Mouse (Mus musculus) ES-Bruce4 (cell line): ENCODE data around the gene Hace1. TPM values are rescaled to one million over a fixed set of nuclear protein-coding genes. Genes with fewer than 3 reads are reported as not detected.

Source experiments
- H3K27ac ChIP-seq: 2 replicates; pipeline ENCODE4 v1.5.1; 2012; ENCODE audit warnings: low read length, inconsistent platforms; ENCODE audit not compliant: insufficient read depth
- H3K27me3 ChIP-seq: 2 replicates; pipeline ENCODE4 v1.6.1; 2012; ENCODE audit warnings: mild to moderate bottlenecking, low read length, inconsistent platforms; ENCODE audit not compliant: control insufficient read depth, poor library complexity, insufficient read depth, severe bottlenecking
- H3K36me3 ChIP-seq: 2 replicates; pipeline ENCODE4 v1.6.1; 2012; ENCODE audit warnings: inconsistent platforms, mild to moderate bottlenecking, low read length, moderate library complexity; ENCODE audit not compliant: control insufficient read depth, poor library complexity, insufficient read depth, severe bottlenecking
- H3K4me1 ChIP-seq: one replicate; pipeline ENCODE4 v1.8.1; 2011; ENCODE audit warnings: low read length; ENCODE audit not compliant: control insufficient read depth, insufficient read depth
- H3K4me3 ChIP-seq: 2 replicates; pipeline ENCODE4 v1.5.1; 2011; ENCODE audit warnings: low read depth, mild to moderate bottlenecking, low read length
- H3K9ac ChIP-seq: 2 replicates; pipeline ENCODE4 v1.6.1; 2012; ENCODE audit warnings: low read depth, mild to moderate bottlenecking, inconsistent platforms; ENCODE audit not compliant: poor library complexity, severe bottlenecking
- H3K9me3 ChIP-seq: replicated peaks from 2 replicates; pipeline ENCODE4 v1.6.1; 2012; ENCODE audit warnings: mild to moderate bottlenecking, low read length, inconsistent platforms; ENCODE audit not compliant: control insufficient read depth, poor library complexity, insufficient read depth, severe bottlenecking
- CTCF ChIP-seq: IDR thresholded peaks from one replicate; pipeline ENCODE4 v1.8.1; 2011; ENCODE audit warnings: low read depth, low read length
- EP300 ChIP-seq: IDR thresholded peaks from 2 replicates; pipeline ENCODE4 v1.6.1; 2011; ENCODE audit warnings: low read depth, low read length; ENCODE audit not compliant: insufficient read depth
- POLR2A ChIP-seq: IDR thresholded peaks from one replicate; pipeline ENCODE4 v1.8.1; 2011; ENCODE audit warnings: low read length; ENCODE audit not compliant: insufficient read depth
- polyA plus RNA-seq: library from polyadenylated mRNA; stranded (reverse); fragments of >200 nt; gene quantifications from 2 replicates; pipeline ENCODE4 v1.2.4, GENCODE M21; 2011; ENCODE audit warnings: low read depth; ENCODE audit not compliant: missing spikeins, insufficient read depth, insufficient read length

The Hace1 gene
- polyA plus RNA-seq, 1 experiment, result 25.5 TPM

DNA sequence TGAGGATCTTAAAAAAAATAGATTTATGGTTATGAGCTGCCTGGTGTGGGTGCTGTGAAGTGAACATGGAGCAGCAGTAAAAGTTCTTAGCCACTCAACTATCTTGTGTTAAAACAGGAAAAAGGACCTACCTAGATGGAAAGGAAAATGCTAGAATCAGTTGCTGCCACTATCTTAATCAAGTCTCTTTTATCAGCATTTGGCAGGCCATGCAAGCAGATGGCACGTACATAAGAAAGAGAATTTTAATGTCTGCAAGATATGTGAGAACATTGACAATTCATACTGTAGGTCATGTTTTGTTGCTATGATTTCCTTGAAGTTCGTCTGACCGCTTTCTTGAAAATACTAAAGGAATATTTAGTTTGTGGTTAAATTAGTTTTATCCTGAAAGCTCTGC is 54.4 kb downstream of the Hace1 start:
- H3K36me3 ChIP-seq, result no peaks in the 10 kb centered on the region
- H3K4me1 ChIP-seq, result no peaks in the 10 kb centered on the region
- no peaks in the 10 kb centered on the region for H3K9me3 ChIP-seq
- no peak overlapping the region for H3K27ac ChIP-seq
- no peak overlapping the region for H3K9ac ChIP-seq
- no peak overlapping the region for H3K4me3 ChIP-seq
- TF ChIP-seq POLR2A (no peak), CTCF (no peak), EP300 (no peak)
- no peaks in the 10 kb centered on the region for H3K27me3 ChIP-seq

DNA sequence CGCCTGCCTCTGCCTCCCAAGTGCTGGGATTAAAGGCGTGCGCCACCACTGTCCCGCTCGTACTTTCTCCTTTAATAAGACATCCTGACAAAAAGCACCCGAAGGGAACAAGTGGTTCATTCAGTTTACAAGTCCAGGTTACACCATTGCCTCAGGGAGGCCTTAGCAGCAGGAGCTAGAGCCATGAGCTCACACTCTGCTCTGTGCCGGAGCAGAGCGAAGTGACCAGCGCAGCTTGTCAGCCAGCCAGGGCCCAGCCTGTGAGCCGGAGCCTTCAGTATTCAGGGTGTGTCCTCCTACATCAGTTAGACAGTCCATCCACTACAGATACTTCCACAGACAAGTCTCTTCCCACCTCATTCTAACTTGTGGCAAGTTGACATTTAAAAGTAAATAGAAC is 55.0 kb downstream of the Hace1 start:
- TF ChIP-seq POLR2A, result no peak
- no peak for TF ChIP-seq EP300
- no peak for TF ChIP-seq CTCF
- H3K27me3 ChIP-seq, result no peaks in the 10 kb centered on the region
- H3K4me1 ChIP-seq, result no peaks in the 10 kb centered on the region
- no peak overlapping the region for H3K27ac ChIP-seq
- no peak overlapping the region for H3K4me3 ChIP-seq
- H3K9me3 ChIP-seq, result no peaks in the 10 kb centered on the region
- H3K36me3 ChIP-seq, result no peaks in the 10 kb centered on the region
- no peak overlapping the region for H3K9ac ChIP-seq

DNA sequence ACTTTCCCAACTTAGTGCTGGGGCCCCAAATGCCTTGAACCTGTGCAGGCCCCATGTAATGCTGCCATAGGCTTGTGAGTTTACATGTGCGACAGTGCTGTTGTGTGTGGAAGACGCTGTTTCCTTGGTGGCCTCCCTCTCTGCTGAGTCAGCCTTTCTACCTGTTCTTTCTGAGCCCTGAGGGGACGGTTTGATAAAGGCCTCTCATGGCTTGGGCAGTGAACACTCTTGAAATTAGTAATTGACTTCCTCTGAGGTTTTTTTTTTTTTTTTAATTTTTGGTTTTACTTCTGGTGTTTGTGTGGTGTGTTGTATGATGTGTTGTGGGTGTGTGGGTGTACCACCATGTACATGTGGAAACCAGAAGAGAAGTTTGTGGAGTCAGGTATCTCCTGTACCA is 57.6 kb downstream of the Hace1 start:
- no peak for TF ChIP-seq EP300
- TF ChIP-seq CTCF, result no peak
- TF ChIP-seq POLR2A, result no peak
- no peaks in the 10 kb centered on the region for H3K9me3 ChIP-seq
- no peak overlapping the region for H3K9ac ChIP-seq
- H3K36me3 ChIP-seq, result no peaks in the 10 kb centered on the region
- H3K4me1 ChIP-seq, result no peaks in the 10 kb centered on the region
- no peak overlapping the region for H3K4me3 ChIP-seq
- H3K27ac ChIP-seq, result no peak overlapping the region
- H3K27me3 ChIP-seq, result no peaks in the 10 kb centered on the region

DNA sequence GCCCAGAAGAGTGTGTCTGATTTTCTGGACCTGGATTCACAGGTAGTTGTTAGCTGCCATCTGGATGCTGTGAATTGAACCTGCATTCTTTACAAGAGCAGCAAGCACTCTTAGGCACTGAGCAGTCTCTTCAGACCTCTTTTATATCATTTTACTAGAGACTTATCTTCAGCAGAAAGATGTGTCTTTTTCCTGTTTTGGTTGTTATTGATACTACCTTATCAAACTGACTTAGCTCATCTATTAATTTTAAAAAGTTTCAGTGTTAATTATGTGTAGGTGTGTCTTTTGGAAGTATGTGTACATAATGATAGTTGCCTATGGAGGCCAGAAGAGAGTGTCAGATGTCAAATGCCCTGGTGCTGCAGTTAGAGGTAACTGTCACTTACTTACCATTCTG is 62.1 kb downstream of the Hace1 start:
- Histone ChIP-seq H3K27ac (no peak overlapping the region), H3K9ac (no peak overlapping the region), H3K4me1 (no peaks in the 10 kb centered on the region), H3K27me3 (no peaks in the 10 kb centered on the region), H3K36me3 (no peaks in the 10 kb centered on the region; the same call in 1 of the 2 replicates), H3K4me3 (no peak overlapping the region), H3K9me3 (peaks cover 6% of the 10 kb centered on the region; the same call in 1 of the 2 replicates)
- no peak for TF ChIP-seq POLR2A
- no peak for TF ChIP-seq EP300
- TF ChIP-seq CTCF, result no peak

DNA sequence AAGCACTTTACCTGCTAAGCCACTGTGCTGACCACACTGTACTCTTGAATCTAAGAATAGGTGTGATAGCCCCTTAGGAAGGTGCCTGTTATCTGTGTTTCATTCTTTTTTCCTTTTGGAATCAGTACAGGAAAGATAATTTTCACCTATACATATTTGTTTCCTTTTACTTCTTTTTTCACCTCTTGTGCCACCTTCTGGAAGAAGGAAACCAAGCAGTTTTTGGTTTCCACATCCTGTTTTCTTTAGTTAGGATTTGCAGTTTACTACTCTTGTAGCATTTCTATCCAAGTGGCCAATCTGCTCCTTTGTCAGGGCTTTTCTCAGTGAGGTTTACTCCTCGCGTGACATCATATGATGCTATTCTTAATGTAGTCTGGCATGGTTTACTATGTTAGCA is 76.4 kb downstream of the Hace1 start:
- Histone ChIP-seq H3K36me3 (no peaks in the 10 kb centered on the region), H3K27me3 (no peaks in the 10 kb centered on the region), H3K9ac (no peak overlapping the region), H3K4me1 (no peaks in the 10 kb centered on the region), H3K9me3 (no peaks in the 10 kb centered on the region), H3K27ac (no peak overlapping the region), H3K4me3 (no peak overlapping the region)
- no peak for TF ChIP-seq POLR2A
- no peak for TF ChIP-seq EP300
- no peak for TF ChIP-seq CTCF

DNA sequence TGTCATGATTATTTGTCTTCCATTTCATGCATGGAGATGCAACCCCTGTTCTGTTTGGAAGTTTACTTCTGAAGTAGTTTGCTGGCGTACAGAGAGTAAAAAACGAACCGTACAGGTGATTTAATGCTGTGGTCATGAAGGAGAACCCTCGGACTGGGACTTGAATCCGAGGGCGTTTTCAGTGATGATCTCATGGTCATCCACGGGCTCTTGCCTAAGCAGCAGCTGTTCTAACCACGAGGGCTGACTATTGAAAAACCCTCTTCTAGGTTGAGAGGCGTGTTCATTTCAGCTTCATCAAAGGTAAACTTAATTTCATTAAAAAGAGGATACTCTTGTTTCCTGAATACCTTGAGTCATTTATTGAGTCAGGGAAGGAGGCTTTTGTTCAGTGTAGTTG is 84.4 kb downstream of the Hace1 start:
- no peak overlapping the region for H3K9ac ChIP-seq
- no peak overlapping the region for H3K4me3 ChIP-seq
- TF ChIP-seq POLR2A (no peak), EP300 (no peak), CTCF (no peak)
- no peaks in the 10 kb centered on the region for H3K4me1 ChIP-seq
- no peaks in the 10 kb centered on the region for H3K9me3 ChIP-seq
- no peaks in the 10 kb centered on the region for H3K27me3 ChIP-seq
- H3K36me3 ChIP-seq, result no peaks in the 10 kb centered on the region
- no peak overlapping the region for H3K27ac ChIP-seq

DNA sequence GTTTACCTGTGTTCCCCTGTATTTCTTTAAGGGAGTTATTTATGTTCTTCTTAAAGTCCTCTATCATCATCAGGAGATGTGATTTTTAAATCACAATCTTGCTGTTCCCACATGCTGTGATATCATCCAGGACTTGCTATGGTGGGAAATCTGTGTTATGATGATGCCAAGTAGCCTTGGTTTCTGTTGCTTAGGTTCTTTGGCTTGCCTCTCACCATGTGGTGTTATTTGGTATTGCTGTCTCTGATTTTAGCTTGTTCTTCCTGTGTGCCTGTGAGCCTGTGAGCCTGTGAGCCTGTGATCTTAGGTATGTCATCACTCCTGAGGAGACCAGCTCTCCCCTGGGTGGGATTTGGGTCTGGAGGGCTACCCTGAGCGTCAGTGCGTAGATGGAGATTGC is 90.6 kb downstream of the Hace1 start:
- Histone ChIP-seq H3K9ac (no peak overlapping the region), H3K27ac (no peak overlapping the region), H3K27me3 (no peaks in the 10 kb centered on the region), H3K9me3 (no peaks in the 10 kb centered on the region), H3K4me1 (no peaks in the 10 kb centered on the region), H3K4me3 (no peak overlapping the region), H3K36me3 (no peaks in the 10 kb centered on the region)
- TF ChIP-seq CTCF (no peak), EP300 (no peak), POLR2A (no peak)
